Mouse (Mus musculus): ENCODE data around the gene Tfb2m.

Gene Tfb2m

DNA sequence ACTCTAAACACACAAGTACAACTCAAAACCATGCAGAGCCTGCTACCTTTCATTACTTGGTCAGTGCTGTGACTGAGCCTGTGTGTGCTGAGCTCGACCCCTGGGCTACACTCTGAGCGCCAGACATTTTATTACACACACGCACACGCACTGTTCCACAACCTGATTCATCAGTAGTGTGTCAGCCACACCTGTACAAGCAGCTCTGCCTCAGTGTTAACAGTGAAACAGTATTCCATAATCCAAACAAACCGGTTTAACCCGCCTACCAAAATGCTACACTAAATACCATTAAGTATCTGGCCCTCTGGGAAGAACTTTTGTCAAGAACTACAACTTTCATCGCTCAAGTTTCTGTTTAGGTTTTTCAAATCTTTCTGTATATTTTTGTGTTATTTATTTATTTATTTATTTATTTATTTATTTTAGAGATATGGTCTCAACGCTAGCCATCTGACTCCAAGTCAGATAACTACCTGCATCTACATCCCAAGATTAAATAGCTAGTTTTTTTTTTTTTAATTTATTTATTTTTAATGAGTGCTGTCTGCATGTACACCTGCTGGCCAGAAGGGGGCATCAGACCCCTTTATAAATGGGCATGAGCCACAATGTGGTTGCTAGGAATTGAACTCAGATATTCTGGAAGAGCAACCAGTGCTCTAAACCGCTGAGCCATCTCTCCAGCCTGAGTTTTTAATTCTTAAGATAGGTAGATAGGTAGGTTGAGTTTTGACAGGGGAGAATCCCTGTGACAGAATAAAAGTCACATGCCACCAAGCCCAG is 39.3 kb downstream of the Tfb2m start:
- CTCF ChIA-PET, result interaction anchor here (0.8 kb wide), 2 partner anchors 19 to 71 kb away, joined by 3 read pairs; no protein-coding TSS in a partner anchor

DNA sequence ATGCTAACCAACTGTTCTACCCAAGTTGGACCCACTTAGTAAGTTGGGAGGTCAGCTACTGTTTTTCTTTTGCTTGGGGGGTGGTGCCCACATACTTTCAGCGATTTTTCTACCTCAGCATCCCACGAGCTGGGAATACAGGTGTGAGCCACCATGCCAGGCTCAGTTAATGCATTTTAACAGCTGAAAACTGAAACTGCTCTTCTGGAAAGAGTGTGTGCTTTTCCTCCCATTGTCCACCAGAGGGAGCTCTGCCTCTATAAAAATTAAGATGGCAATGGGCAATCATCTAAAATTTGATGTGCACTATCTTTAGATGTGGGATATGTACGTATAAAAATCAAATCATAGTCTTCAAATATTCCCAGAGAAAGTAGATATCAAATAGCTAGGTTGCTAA is 43.5 kb downstream of the Tfb2m start:
- CTCF ChIA-PET, result interaction anchor here (0.6 to 0.8 kb wide), 2 partner anchors 49 to 121 kb away, joined by 4 to 5 read pairs; no protein-coding TSS in a partner anchor

- CTCF ChIA-PET, result no interaction called here
These were observed 46.8 kb downstream of the Tfb2m start for GRCm38 (mm10) chr1:179499257-179499656.

DNA sequence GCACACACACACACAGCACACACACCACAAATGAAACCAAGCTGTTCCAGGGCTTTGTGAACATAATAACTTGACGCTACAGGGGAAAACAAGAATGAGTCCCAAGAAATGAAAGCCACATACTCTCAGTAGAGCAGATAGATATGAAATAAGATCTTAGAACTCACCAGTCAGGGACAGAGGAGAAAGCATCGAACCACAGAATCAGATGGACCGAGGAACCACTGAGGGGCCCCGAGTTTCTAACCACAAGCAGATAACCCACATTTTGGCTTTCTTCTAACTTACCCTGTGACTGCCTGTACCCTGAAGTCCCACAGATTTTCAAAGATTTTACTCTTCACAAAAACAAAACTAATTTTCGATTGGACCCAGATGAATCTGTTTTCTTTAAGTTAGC is 53.2 kb downstream of the Tfb2m start:
- CTCF ChIA-PET, result no interaction called here

DNA sequence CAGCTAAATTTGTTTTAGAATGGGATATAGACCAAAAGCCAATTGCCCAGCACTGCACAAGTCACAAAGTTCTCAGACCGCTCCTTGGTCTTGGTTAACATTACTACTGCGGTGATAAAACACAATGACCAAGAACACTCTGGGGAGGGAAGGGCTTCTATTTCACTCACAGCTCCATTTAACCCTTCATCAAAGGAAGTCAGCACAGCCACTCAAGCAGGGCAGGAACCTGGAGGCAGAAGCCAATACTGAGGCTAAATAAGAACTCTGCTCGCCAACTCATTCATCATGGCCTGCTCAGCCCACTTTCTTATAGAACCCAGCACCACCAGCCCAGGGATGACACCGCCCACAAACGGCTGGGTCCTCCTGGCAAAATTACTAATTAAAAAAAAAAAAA is 57.5 kb downstream of the Tfb2m start:
- CTCF ChIA-PET, result no interaction called here

- CTCF ChIA-PET, result no interaction called here
These were observed 58.1 kb downstream of the Tfb2m start for GRCm38 (mm10) chr1:179487990-179488389.

- CTCF ChIA-PET, result no interaction called here
These were observed 58.8 kb downstream of the Tfb2m start for GRCm38 (mm10) chr1:179487238-179487637.

DNA sequence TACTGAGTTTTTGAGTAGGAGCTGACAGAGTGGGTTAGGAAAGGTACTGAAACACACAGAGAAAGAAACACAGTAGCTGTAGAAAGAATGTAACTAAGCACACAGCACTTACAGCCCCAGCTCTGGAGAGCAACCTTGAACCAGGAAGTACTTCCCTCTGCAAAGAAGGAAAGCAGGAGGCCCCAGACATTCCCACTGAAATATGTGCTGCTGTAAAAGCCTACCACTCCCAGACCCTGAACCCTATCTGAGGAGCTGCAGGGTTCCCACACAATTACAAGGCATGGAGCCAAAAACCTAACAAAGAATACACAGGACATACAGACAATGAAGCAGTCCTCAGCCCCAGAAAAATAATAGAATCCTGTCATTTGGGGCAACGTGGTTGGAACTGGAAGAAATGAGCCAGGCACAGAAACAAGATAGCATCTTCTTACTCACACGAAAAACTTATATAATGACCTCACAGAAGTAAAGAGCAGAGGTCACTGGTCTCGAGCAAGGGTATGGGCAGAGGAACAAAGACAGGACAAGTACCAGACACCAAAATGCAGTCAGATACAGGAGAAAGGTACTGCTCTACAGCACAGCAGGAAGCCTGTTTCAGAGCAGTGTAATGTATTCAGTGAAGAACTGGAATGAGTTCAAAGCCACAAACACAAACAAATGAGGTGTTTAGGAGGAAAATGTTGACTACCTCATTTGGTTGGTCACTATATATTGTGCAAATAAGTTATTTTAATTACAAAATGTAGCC is 60.1 kb downstream of the Tfb2m start:
- CTCF ChIA-PET, result no interaction called here

DNA sequence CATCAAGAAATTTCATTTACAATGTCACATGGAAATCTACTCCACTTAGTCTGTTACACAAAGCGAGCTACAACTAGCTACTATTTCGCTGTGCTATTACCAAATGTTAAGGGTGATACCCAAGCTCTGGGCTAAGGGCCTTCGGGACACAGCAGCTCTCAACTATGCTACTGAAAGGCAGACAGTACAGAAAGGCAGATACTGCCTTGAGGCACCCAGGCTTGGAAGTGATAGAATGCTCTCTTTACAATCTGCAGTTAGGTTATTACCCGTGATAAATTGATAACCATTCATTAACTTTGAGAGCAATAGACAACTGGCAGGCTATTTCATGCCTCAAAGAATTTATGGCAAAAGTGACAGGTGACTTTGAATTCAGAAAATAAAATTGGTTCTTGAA is 65.2 kb downstream of the Tfb2m start:
- CTCF ChIA-PET, result no interaction called here
